Mouse (Mus musculus): ENCODE results near the gene Ppp1r3g. TPM values are rescaled to one million over a fixed set of nuclear protein-coding genes. Genes with fewer than 3 reads are reported as not detected.
"Not testable (repeated sequence)": the region's sequence is repeated elsewhere in the genome, so short reads cannot be mapped to it uniquely, and the experiment has no call there.

Ppp1r3g gene
- polyA plus RNA-seq (2017; shearing (Covaris generic)), result under 1 TPM in 1 of 3 experiments, not detected in 2; 0.19 TPM

DNA sequence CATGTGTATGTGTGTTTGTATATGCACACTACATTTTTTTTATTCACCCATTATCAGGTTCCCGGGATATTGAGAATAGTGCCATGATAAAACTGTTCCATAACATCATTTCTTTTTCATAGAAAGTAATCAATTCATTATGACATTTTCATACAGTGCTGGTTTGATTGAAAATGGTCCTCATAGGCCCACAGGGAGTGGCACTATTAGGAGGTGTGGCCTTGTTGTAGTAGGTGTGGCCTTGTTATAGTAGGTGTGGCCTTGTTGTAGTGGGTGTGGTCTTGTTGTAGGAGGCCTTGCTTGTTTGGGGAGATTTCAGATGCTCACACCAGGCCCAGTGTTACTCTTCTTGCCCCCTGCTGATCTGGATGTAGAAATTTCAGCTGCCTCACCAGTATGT is at the start of gene Ppp1r3g:
Ppp1r3g (plus strand) TSS at position 301 of the 400 bp plus-strand sequence.
- no peak for ATAC-seq

DNA sequence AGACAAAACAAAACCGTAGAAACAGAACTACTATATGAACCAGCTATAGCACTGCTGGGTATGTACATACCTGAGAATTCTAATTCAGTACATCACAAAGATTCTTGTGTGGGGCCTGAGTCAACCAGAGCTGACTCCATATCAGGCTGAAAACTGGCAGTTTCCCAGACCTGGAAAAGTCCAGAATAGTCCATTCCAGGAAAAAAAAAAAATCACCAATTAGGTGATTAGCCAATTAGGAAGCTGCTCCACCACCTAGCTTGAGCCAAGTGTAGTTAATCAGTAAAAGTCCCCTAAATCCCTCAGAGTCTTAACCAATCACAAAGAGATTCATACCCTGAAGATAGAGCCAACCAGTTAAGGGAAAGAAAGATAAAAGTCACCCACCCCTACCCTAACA is 47.2 kb upstream of the Ppp1r3g start:
- no peak for ATAC-seq

GRCm38 (mm10) chr13:35937991-35938390 is 20.6 kb upstream of the Ppp1r3g start:
- no peak for ATAC-seq

- ATAC-seq, result no peak
Measured at GRCm38 (mm10) chr13:35939871-35940665, 18.6 kb upstream of the Ppp1r3g start.

DNA sequence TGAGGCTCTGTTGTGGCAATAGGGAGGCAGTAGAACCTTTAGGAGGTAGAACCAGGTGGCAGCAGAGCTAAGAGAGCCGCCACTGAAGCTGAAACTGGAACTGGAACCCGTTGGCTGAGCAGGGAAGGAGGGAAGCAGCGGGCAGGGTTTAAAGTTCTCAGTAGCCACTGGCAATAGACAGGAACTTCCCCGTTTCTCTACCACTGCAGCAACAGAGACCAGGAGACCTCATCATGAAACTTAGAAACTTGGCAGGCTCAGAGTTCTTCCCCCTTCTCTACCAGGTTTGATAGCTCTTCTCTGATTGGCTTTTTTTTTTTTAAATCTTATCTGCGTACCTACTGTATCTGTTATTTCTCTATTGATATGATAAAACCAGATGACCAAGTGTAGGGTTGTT is 17.7 kb upstream of the Ppp1r3g start:
- no peak for ATAC-seq

DNA sequence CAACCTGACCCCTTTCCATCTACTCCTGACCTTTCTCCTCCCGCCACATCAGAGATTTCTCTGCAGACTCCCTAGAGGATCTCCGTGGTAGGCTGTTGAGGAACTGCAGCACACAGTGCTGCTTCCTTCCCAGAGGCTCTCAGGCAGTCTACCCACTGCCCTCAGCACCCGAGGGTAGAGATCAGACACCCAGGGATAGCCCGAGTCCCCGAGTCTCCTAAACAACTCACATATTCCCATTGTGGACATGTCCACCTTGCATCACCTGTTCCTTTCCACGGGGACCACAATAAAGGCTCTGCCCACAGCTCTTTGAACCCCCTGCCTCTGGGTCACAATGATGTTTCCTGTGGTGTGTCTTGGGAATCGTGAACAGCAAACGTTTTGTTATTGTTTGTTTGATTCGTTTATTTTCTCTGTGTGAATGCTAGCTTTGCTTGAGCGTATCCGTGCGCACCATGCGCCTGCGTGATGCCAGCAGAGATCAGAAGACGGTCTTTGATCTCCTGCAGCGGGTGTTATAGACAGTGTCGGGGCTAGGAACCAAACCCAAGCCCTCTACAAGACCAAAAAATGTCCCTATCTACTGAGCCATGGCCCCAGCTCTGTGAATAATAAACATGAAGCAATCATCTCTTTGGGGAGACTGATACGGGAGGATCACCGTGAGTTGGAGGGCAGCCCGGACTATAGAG is 11.8 kb upstream of the Ppp1r3g start:
- no peak for ATAC-seq

- no peak for ATAC-seq
Measured at GRCm38 (mm10) chr13:35947354-35948000, 11.2 kb upstream of the Ppp1r3g start.

GRCm38 (mm10) chr13:35949814-35950455 is 8.7 kb upstream of the Ppp1r3g start:
- ATAC-seq, result no peak

DNA sequence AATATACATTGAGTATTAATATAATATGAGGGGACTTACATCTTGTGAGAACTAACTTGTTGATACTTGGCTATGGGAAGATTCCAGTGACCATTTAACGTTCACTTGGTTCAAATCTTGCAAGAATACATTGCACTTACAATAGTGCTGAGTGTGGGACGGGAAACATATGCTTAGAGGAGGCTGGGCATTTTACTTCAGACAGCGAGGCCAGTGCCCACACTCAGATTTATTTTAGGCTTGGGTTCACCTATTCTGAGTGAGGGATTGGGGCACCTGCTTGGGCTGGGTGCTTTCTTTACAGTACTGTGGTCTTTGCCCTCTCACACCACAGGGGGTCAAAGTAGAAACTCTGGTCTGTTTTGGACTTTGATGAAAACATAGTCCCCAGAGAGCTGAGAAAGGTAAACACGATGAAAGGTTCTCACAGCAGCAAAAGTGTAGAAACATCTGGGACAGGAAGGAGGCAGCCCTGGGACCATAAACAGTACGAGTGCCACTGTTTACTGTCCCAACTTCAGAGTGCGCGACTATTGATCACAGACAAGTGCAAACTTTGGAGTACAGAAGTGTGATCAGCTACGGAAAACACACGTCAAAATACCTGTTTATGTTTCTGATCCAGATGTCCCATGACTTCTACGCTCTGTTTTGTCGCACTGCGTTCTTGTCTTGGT is 890 bp downstream of the Ppp1r3g start:
- ATAC-seq, result no peak

GRCm38 (mm10) chr13:35963583-35963982 is 4.9 kb downstream of the Ppp1r3g start:
- no peak for ATAC-seq

DNA sequence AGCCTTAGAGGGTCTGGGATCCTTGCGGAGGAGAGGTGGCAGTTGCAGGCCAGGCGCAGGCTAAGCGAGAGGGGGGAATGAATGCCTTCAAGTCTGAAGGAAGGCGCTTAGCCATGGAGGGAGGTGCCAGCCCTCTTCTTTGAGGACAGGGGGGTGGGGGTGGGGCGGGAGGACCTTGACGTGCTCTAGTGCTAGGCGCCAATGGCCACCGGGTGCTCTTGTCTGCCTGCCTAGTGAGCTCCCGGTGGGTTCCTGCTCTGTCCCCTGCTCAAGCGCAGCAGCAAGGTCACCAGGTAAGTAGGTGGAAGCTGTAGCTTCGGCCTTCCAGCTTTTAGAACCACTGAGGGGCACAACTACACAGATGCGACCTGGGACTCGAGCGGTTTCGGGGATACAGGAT is 9.1 kb downstream of the Ppp1r3g start:
- no peak for ATAC-seq

- ATAC-seq, result no peak
Measured at GRCm38 (mm10) chr13:35968131-35968718, 9.6 kb downstream of the Ppp1r3g start.

DNA sequence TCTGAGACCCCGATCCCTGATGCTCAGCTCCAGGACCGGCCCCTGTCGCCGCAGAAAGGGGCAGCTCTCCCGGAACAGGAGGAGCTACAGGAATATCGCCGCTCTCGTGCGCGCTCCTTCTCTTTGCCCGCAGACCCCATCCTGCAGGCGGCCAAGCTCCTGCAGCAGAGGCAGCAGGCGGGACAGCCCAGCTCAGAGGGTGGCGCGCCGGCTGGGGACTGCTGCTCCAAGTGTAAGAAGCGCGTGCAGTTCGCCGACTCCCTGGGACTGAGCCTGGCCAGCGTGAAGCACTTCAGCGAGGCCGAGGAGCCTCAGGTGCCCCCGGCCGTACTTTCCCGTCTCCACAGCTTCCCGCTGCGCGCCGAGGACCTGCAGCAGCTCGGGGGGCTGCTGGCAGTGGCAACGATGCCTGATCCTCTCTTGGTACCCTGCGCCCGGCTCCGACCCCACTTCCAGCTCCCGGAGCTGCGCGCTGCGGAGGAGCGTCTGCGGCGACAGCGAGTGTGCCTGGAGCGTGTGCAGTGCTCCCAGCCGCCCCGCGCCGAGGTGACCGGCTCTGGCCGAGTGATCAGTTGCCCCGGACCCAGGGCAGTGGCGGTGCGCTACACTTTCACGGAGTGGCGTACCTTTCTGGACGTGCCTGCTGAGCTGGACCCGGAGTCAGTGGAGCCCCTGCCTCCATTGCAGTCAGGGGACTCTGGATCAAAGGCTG is 10.2 kb downstream of the Ppp1r3g start:
- ATAC-seq, result no peak

- no peak for ATAC-seq
Measured at GRCm38 (mm10) chr13:35969431-35969721, 10.7 kb downstream of the Ppp1r3g start.

- no peak for ATAC-seq
Measured at GRCm38 (mm10) chr13:35969829-35970228, 11.2 kb downstream of the Ppp1r3g start.

DNA sequence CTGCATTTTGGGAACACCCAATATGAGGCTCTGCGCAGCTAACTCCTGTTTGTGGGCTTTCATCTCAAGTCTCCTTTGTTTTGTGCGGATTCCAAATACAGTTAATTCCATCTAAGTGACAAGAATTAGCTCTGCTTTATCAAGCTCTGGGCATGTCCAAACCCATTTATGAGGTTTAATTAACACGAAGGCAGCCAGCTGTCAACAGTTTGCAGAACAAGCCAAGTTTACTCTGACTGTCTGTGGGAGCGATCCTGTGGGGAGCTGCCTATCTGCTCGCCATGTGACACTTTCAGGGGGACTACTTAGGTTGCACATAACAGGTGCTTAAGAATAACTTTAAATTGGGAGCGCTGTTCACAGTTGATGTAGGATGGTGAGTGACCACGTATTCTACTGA is 18.3 kb downstream of the Ppp1r3g start:
- ATAC-seq, result no peak

DNA sequence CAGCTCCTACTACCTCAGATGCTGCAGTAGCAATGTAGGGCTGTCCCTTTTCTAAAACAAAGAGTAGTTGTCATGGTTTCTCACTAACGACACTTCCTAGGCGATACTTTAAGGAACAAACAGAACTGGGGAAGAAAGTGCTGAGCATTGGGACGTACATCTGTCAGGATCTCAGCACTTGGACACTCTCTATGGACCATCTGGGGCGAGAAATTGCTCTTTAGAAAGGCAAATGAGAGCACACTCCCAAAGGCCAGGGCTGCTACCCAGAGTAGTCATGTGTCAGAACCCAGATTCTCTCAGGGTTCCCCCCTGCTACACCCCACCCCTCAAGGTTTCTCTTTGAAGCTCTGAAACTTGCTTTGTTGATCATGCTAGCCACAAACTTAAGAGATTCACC is 21.8 kb downstream of the Ppp1r3g start:
- ATAC-seq, result no peak

GRCm38 (mm10) chr13:35982985-35983384 is 24.3 kb downstream of the Ppp1r3g start:
- ATAC-seq, result no peak

DNA sequence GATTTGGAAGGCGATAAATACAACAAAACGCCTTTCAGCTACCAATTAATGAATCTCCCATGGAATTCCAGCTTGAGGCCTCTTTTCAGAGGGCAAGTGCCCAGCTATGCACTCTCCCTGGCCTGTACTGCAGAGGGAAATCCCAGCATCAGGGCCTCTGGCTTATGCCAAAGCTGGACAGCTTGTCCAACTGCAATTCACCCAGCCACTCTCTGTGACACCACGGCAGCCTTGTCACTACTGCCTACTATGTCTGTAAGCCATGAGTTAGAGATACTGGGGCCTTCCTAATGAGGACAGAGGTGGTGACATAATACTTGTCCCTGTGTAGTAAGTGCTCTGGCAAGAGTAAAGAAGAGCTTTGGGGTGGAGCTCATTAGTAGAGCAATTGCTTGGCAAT is 30.7 kb downstream of the Ppp1r3g start:
- no peak for ATAC-seq

GRCm38 (mm10) chr13:35991185-35991584 is 32.5 kb downstream of the Ppp1r3g start:
- ATAC-seq, result not testable (repeated sequence)

DNA sequence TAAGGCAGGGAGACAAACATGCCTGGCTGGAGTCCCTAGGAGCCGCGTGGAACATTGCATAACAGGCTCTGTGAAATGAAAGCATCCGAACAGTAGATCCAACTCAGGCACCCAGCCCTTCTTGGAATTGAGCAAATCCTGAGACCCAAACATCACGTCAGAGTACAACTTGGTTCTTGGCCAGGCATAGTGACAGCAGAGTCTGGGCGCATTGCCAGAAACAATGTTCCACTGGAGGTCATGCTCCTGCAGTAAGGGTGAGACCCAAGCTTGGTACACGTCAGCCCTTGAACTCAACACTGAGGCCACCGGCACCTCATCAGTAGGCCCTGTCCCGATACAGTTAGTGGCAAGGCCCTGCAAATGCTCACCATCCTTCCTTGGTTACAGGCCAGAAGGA is 35.4 kb downstream of the Ppp1r3g start:
- ATAC-seq, result no peak

- no peak for ATAC-seq
Measured at GRCm38 (mm10) chr13:35995231-35995630, 36.6 kb downstream of the Ppp1r3g start.
